Mouse (Mus musculus): Measurements from ENCODE around the gene Fam160b1. TPM values are rescaled to one million over a fixed set of nuclear protein-coding genes. Genes with fewer than 3 reads are reported as not detected.

The Fam160b1 gene
- total and polyA plus RNA-seq, 3 experiments, result 4.4 to 7.7 (median 4.8) TPM

- no peak for DNase-seq (ENCODE audit: extremely low read depth)
- H3K4me2 ChIP-seq (ENCODE audit: insufficient read depth, low read depth, poor library complexity, severe bottlenecking), result no peak overlapping the region
- no peak overlapping the region for H3K4me3 ChIP-seq (replicated peaks in 1 of 3; ENCODE audit: low read depth in 2 of 3, low read length in 2 of 3, poor library complexity in 1 of 3)
- dilution Hi-C loops (cut with MboI; ENCODE audit: extremely low pct_ligation_motif_present, extremely low pct_unique_long_range_greater_than_20kb, low sequenced_read_pairs), result no loop called here
- H3K27ac ChIP-seq (ENCODE audit: insufficient read depth, low read depth), result no peak overlapping the region
- H3K4me1 ChIP-seq (ENCODE audit: control insufficient read depth in 1 of 2, insufficient read depth in 2 of 2), result peaks cover 8 to 18% of the 10 kb centered on the region in 2 experiments; a peak in 3 of 4 replicates
- H3K36me3 ChIP-seq (replicated peaks in 1 of 2; ENCODE audit: control insufficient read depth in 1 of 2, insufficient read depth in 1 of 2, low read length in 1 of 2), result no peaks in the 10 kb centered on the region
- no peaks in the 10 kb centered on the region for H3K79me2 ChIP-seq (replicated peaks; ENCODE audit: control insufficient read depth, extremely low read depth, insufficient read depth, poor library complexity, severe bottlenecking)
- H3K9ac ChIP-seq (ENCODE audit: insufficient read depth, low read depth), result no peak overlapping the region
- H3K9me3 ChIP-seq (replicated peaks; ENCODE audit: low read length), result no peaks in the 10 kb centered on the region
- in situ Hi-C loops (cut with MboI; ENCODE audit: low pct_ligation_motif_present, low pct_unique_long_range_greater_than_20kb, low sequenced_read_pairs), result loop anchor here (5.0 to 25.0 kb wide), 2 partner anchors 160 to 410 kb away; no protein-coding TSS in a partner anchor
- peaks cover 12% of the 10 kb centered on the region for H3K27me3 ChIP-seq (replicated peaks)
- TF ChIP-seq PAX5 (IDR thresholded peaks at IDR 0.05; ENCODE audit: low read length) (no peak), SIN3A (IDR thresholded peaks at IDR 0.05; ENCODE audit: low read length) (no peak), JUN (IDR thresholded peaks at IDR 0.05; ENCODE audit: insufficient read depth, low read depth, low read length) (no peak), UBTF (IDR thresholded peaks at IDR 0.05; ENCODE audit: low read depth, low read length) (no peak), GABPA (IDR thresholded peaks at IDR 0.05; ENCODE audit: insufficient replicate concordance, low read depth, low read length) (no peak)
Observed at GRCm38 (mm10) chr19:57321839-57322238, 38.6 kb upstream of the Fam160b1 start.

GRCm38 (mm10) chr19:57322491-57322890, 38.0 kb upstream of the Fam160b1 start:
- in situ Hi-C loops (cut with MboI; ENCODE audit: low pct_ligation_motif_present, low pct_unique_long_range_greater_than_20kb, low sequenced_read_pairs), result loop anchor here (5.0 to 25.0 kb wide), 2 partner anchors 160 to 410 kb away; no protein-coding TSS in a partner anchor

GRCm38 (mm10) chr19:57323087-57323486, 37.4 kb upstream of the Fam160b1 start:
- H3K4me3 ChIP-seq (replicated peaks in 1 of 3; ENCODE audit: low read depth in 2 of 3, low read length in 2 of 3, poor library complexity in 1 of 3), result no peak overlapping the region
- no peak overlapping the region for H3K27ac ChIP-seq (ENCODE audit: insufficient read depth, low read depth)
- H3K9ac ChIP-seq (ENCODE audit: insufficient read depth, low read depth), result no peak overlapping the region
- H3K4me2 ChIP-seq (ENCODE audit: insufficient read depth, low read depth, poor library complexity, severe bottlenecking), result peak overlapping the region; percentile 44
- H3K4me1 ChIP-seq (ENCODE audit: control insufficient read depth in 1 of 2, insufficient read depth in 2 of 2), result peaks cover 8 to 18% of the 10 kb centered on the region in 2 experiments; a peak in 3 of 4 replicates
- H3K27me3 ChIP-seq (replicated peaks), result peaks cover 12% of the 10 kb centered on the region
- no peaks in the 10 kb centered on the region for H3K9me3 ChIP-seq (replicated peaks; ENCODE audit: low read length)
- in situ Hi-C loops (cut with MboI; ENCODE audit: low pct_ligation_motif_present, low pct_unique_long_range_greater_than_20kb, low sequenced_read_pairs) (loop anchor here (5.0 to 25.0 kb wide), 2 partner anchors 161 to 411 kb away; no protein-coding TSS in a partner anchor), dilution Hi-C loops (cut with MboI; ENCODE audit: extremely low pct_ligation_motif_present, extremely low pct_unique_long_range_greater_than_20kb, low sequenced_read_pairs) (no loop called here)
- peak; percentile 78 for DNase-seq (ENCODE audit: extremely low read depth)
- H3K79me2 ChIP-seq (replicated peaks; ENCODE audit: control insufficient read depth, extremely low read depth, insufficient read depth, poor library complexity, severe bottlenecking), result no peaks in the 10 kb centered on the region
- H3K36me3 ChIP-seq (replicated peaks in 1 of 2; ENCODE audit: control insufficient read depth in 1 of 2, insufficient read depth in 1 of 2, low read length in 1 of 2), result no peaks in the 10 kb centered on the region
- TF ChIP-seq PAX5 (IDR thresholded peaks at IDR 0.05; ENCODE audit: low read length), result no peak
- TF ChIP-seq HCFC1 (IDR thresholded peaks at IDR 0.05; ENCODE audit: low read depth, low read length), result no peak
- TF ChIP-seq E2F4 (IDR thresholded peaks at IDR 0.05; ENCODE audit: insufficient replicate concordance, low read depth, low read length), result no peak
- TF ChIP-seq MEF2A (IDR thresholded peaks at IDR 0.05; ENCODE audit: borderline replicate concordance, low read depth, low read length), result no peak
- no peak for TF ChIP-seq RCOR1 (conservative IDR thresholded peaks at IDR 0.05; ENCODE audit: low read depth, low read length)
- TF ChIP-seq BHLHE40 (IDR thresholded peaks at IDR 0.05; ENCODE audit: low read depth, low read length), result no peak
- TF ChIP-seq USF1 (IDR thresholded peaks at IDR 0.05; ENCODE audit: low read depth, low read length), result no peak
- no peak for TF ChIP-seq GABPA (IDR thresholded peaks at IDR 0.05; ENCODE audit: insufficient replicate concordance, low read depth, low read length)
- TF ChIP-seq ELF1 (IDR thresholded peaks at IDR 0.05; ENCODE audit: low read depth, low read length), result no peak
- TF ChIP-seq POLR2AphosphoS2 (IDR thresholded peaks at IDR 0.05; ENCODE audit: low read depth, low read length), result no peak
- no peak for TF ChIP-seq NELFE (IDR thresholded peaks at IDR 0.05; ENCODE audit: low read depth, low read length)
- no peak for TF ChIP-seq ZC3H11A (IDR thresholded peaks at IDR 0.05; ENCODE audit: low read depth, low read length)
- TF ChIP-seq ZMIZ1 (IDR thresholded peaks at IDR 0.05; ENCODE audit: low read depth, low read length), result no peak
- TF ChIP-seq CTCF (conservative IDR thresholded peaks at IDR 0.05 in 1 of 2, IDR thresholded peaks at IDR 0.05 in 1 of 2; ENCODE audit: low read depth in 2 of 2, low read length in 2 of 2), result peak in 1 of 2 experiments; percentile 52; a peak in 2 of 4 replicates
- TF ChIP-seq ETS1 (conservative IDR thresholded peaks at IDR 0.05; ENCODE audit: low read depth, low read length), result no peak

More at GRCm38 (mm10) chr19:57322491-57322890, 38.0 kb upstream of the Fam160b1 start:
- H3K27me3 ChIP-seq (replicated peaks), result peaks cover 12% of the 10 kb centered on the region
- H3K36me3 ChIP-seq (replicated peaks in 1 of 2; ENCODE audit: control insufficient read depth in 1 of 2, insufficient read depth in 1 of 2, low read length in 1 of 2), result no peaks in the 10 kb centered on the region
- no peak overlapping the region for H3K4me3 ChIP-seq (replicated peaks in 1 of 3; ENCODE audit: low read depth in 2 of 3, low read length in 2 of 3, poor library complexity in 1 of 3)
- no peak overlapping the region for H3K9ac ChIP-seq (ENCODE audit: insufficient read depth, low read depth)
- no peak for DNase-seq (ENCODE audit: extremely low read depth)
- dilution Hi-C loops (cut with MboI; ENCODE audit: extremely low pct_ligation_motif_present, extremely low pct_unique_long_range_greater_than_20kb, low sequenced_read_pairs), result no loop called here
- peaks cover 8 to 18% of the 10 kb centered on the region in 2 experiments; a peak in 3 of 4 replicates for H3K4me1 ChIP-seq (ENCODE audit: control insufficient read depth in 1 of 2, insufficient read depth in 2 of 2)
- no peaks in the 10 kb centered on the region for H3K9me3 ChIP-seq (replicated peaks; ENCODE audit: low read length)
- no peak for TF ChIP-seq MAX (IDR thresholded peaks at IDR 0.05; ENCODE audit: low read length)
- TF ChIP-seq UBTF (IDR thresholded peaks at IDR 0.05; ENCODE audit: low read depth, low read length), result no peak
- no peak for TF ChIP-seq ELF1 (IDR thresholded peaks at IDR 0.05; ENCODE audit: low read depth, low read length)
- TF ChIP-seq GABPA (IDR thresholded peaks at IDR 0.05; ENCODE audit: insufficient replicate concordance, low read depth, low read length), result no peak
- no peak for TF ChIP-seq USF2 (conservative IDR thresholded peaks at IDR 0.05; ENCODE audit: low read depth, low read length)
- no peak for TF ChIP-seq RAD21 (IDR thresholded peaks at IDR 0.05; ENCODE audit: low read depth, low read length)
- TF ChIP-seq SIN3A (IDR thresholded peaks at IDR 0.05; ENCODE audit: low read length), result no peak
- TF ChIP-seq EP300 (IDR thresholded peaks at IDR 0.05; ENCODE audit: low read length), result no peak
- TF ChIP-seq TCF12 (IDR thresholded peaks at IDR 0.05; ENCODE audit: low read depth, low read length), result no peak
- TF ChIP-seq RCOR1 (conservative IDR thresholded peaks at IDR 0.05; ENCODE audit: low read depth, low read length), result no peak
- no peak for TF ChIP-seq USF1 (IDR thresholded peaks at IDR 0.05; ENCODE audit: low read depth, low read length)
- TF ChIP-seq POLR2A (IDR thresholded peaks at IDR 0.05; ENCODE audit: low read depth, low read length), result no peak
- TF ChIP-seq ETS1 (conservative IDR thresholded peaks at IDR 0.05; ENCODE audit: low read depth, low read length), result no peak
- TF ChIP-seq MAZ (IDR thresholded peaks at IDR 0.05; ENCODE audit: low read depth, low read length), result no peak
- no peak for TF ChIP-seq ZNF384 (IDR thresholded peaks at IDR 0.05; ENCODE audit: low read depth, low read length)
- TF ChIP-seq NRF1 (IDR thresholded peaks at IDR 0.05; ENCODE audit: low read depth, low read length), result no peak
- TF ChIP-seq TBP (conservative IDR thresholded peaks at IDR 0.05; ENCODE audit: low read depth, low read length), result no peak
- no peak for TF ChIP-seq PAX5 (IDR thresholded peaks at IDR 0.05; ENCODE audit: low read length)
- TF ChIP-seq MXI1 (IDR thresholded peaks at IDR 0.05; ENCODE audit: low read depth, low read length), result no peak
- no peak overlapping the region for H3K27ac ChIP-seq (ENCODE audit: insufficient read depth, low read depth)
- H3K4me2 ChIP-seq (ENCODE audit: insufficient read depth, low read depth, poor library complexity, severe bottlenecking), result peak overlapping the region; percentile 44; the same call in 1 of the 2 replicates
- no peaks in the 10 kb centered on the region for H3K79me2 ChIP-seq (replicated peaks; ENCODE audit: control insufficient read depth, extremely low read depth, insufficient read depth, poor library complexity, severe bottlenecking)
